Mouse (Mus musculus) kidney, adult 2 months (tissue): ENCODE measurements around the gene Mapk8.

ENCODE experiments used
- CTCF ChIP-seq: fragments of 200-500 bp; conservative IDR thresholded peaks from 2 replicates; pipeline ENCODE4 v1.5.1; 2011; ENCODE audit warnings: low read depth, mild to moderate bottlenecking, control low read depth, low read length, moderate library complexity, mixed read lengths; ENCODE audit not compliant: insufficient read depth, insufficient read length
- POLR2A ChIP-seq: fragments of 200-500 bp; IDR thresholded peaks from one replicate; pipeline ENCODE4 v1.6.1; 2011; ENCODE audit warnings: low read depth, low read length, control low read depth

- no peak for TF ChIP-seq CTCF
- no peak for TF ChIP-seq POLR2A
These were observed 94.8 kb downstream of the Mapk8 start for GRCm38 (mm10) chr14:33351984-33352722.
